Mouse (Mus musculus) hindbrain, embryonic 16.5 days (tissue): ENCODE data around the gene Suv39h1. TPM values are rescaled to one million over a fixed set of nuclear protein-coding genes. Genes with fewer than 3 reads are reported as not detected.

Experiments used
- ATAC-seq: fragments of 200-750 bp; cut with Nextera tagmentation; 2 replicates; pipeline ENCODE4 v1.8.0; 2017; ENCODE audit warnings: moderate TSS enrichment, moderate library complexity
- H3K27ac ChIP-seq: fragments of 300-500 bp; sonication (generic); 2 replicates; pipeline ENCODE4 v1.5.1; 2014; ENCODE audit warnings: low read depth, mild to moderate bottlenecking, control low read depth, low read length, moderate library complexity
- H3K27me3 ChIP-seq: fragments of 300-500 bp; sonication (generic); replicated peaks from 2 replicates; pipeline ENCODE4 v1.6.1; 2014; ENCODE audit warnings: low read length; ENCODE audit not compliant: control insufficient read depth, insufficient read depth
- H3K36me3 ChIP-seq: fragments of 300-500 bp; sonication (generic); 2 replicates; pipeline ENCODE4 v1.6.1; 2014; ENCODE audit warnings: mild to moderate bottlenecking, low read length, moderate library complexity, mixed read lengths; ENCODE audit not compliant: control insufficient read depth, insufficient read depth
- H3K4me1 ChIP-seq: fragments of 300-500 bp; sonication (generic); 2 replicates; pipeline ENCODE4 v1.6.1; 2014; ENCODE audit warnings: low read depth, low read length; ENCODE audit not compliant: control insufficient read depth, insufficient read depth
- H3K4me2 ChIP-seq: fragments of 300-500 bp; sonication (generic); 2 replicates; pipeline ENCODE4 v1.6.1; 2014; ENCODE audit warnings: mild to moderate bottlenecking, low read length, control low read depth, moderate library complexity
- H3K4me3 ChIP-seq: fragments of 300-500 bp; sonication (generic); 2 replicates; pipeline ENCODE4 v1.5.1; 2014; ENCODE audit warnings: mild to moderate bottlenecking, low read length, control low read depth, moderate library complexity
- H3K9ac ChIP-seq: fragments of 300-500 bp; sonication (generic); 2 replicates; pipeline ENCODE4 v1.6.1; 2014; ENCODE audit warnings: low read depth, mild to moderate bottlenecking, control low read depth, low read length, moderate library complexity
- H3K9me3 ChIP-seq: fragments of 300-500 bp; sonication (generic); 2 replicates; pipeline ENCODE4 v1.6.1; 2014; ENCODE audit warnings: mild to moderate bottlenecking, low read length, moderate library complexity; ENCODE audit not compliant: control insufficient read depth
- WGBS: fragments of 180-500 bp; shearing (Covaris S2); extraction: QIAGEN DNeasy Blood & Tissue Kit; methylation state at CpG from one replicate; pipeline ENCODE4 v1.1.7; 2014; 5-methylcytosine and 5-hydroxymethylcytosine counted together
- polyA plus RNA-seq: library from polyadenylated mRNA; unstranded; fragments of >200 nt; fragmentation: Nextera tagmentation; extraction: Ambion mirVana; gene quantifications from 2 replicates; pipeline ENCODE4 v1.2.1, GENCODE M21; 2015

The Suv39h1 gene
- polyA plus RNA-seq = 34.2 and 41.4 TPM in 2 replicates

GRCm38 (mm10) chrX:8074430-8075014 lies at the start of gene Suv39h1:
TSS of gene Suv39h1 (minus strand) at chrX:8074760.
- H3K9ac ChIP-seq = peak within 1 kb of the TSS; percentile 64
- no peaks in the 10 kb centered on the region; the same call in 1 of the 2 replicates for H3K4me1 ChIP-seq
- peaks cover 2% of the 10 kb centered on the region; the same call in 1 of the 2 replicates for H3K9me3 ChIP-seq
- H3K4me3 ChIP-seq = peak within 1 kb of the TSS; percentile 61
- no peaks in the 10 kb centered on the region for H3K27me3 ChIP-seq
- peak within 1 kb of the TSS; percentile 86 for H3K27ac ChIP-seq
- H3K36me3 ChIP-seq = no peaks in the 10 kb centered on the region
- 22% methylated on average over 46 of the region's 46 CpGs for WGBS
- peak; percentile 97 for ATAC-seq
- peak within 1 kb of the TSS; percentile 57 for H3K4me2 ChIP-seq

GRCm38 (mm10) chrX:8123821-8124470 lies 49.4 kb upstream of the Suv39h1 start:
- no peak overlapping the region for H3K4me2 ChIP-seq
- no peak for ATAC-seq
- no peaks in the 10 kb centered on the region for H3K4me1 ChIP-seq
- H3K4me3 ChIP-seq = no peak overlapping the region
- no peaks in the 10 kb centered on the region for H3K27me3 ChIP-seq
- H3K9me3 ChIP-seq = no peaks in the 10 kb centered on the region
- no peak overlapping the region for H3K27ac ChIP-seq
- H3K36me3 ChIP-seq = peaks cover 14% of the 10 kb centered on the region
- 87% methylated on average over 6 of the region's 6 CpGs for whole genome bisulfite sequencing
- no peak overlapping the region for H3K9ac ChIP-seq

GRCm38 (mm10) chrX:8117264-8117663 lies 42.7 kb upstream of the Suv39h1 start:
- no peak overlapping the region for H3K9ac ChIP-seq
- H3K27me3 ChIP-seq = no peaks in the 10 kb centered on the region
- H3K27ac ChIP-seq = no peak overlapping the region
- H3K4me3 ChIP-seq = no peak overlapping the region
- no peaks in the 10 kb centered on the region for H3K9me3 ChIP-seq
- no peaks in the 10 kb centered on the region for H3K36me3 ChIP-seq
- no peak overlapping the region for H3K4me2 ChIP-seq
- no peak for ATAC-seq
- no peaks in the 10 kb centered on the region for H3K4me1 ChIP-seq

- Histone ChIP-seq H3K4me3 (no peak overlapping the region), H3K4me2 (no peak overlapping the region), H3K9me3 (no peaks in the 10 kb centered on the region), H3K9ac (no peak overlapping the region), H3K27ac (no peak overlapping the region), H3K4me1 (no peaks in the 10 kb centered on the region), H3K36me3 (no peaks in the 10 kb centered on the region), H3K27me3 (no peaks in the 10 kb centered on the region)
- no peak for ATAC-seq
- WGBS = 73% methylated on average over 4 of the region's 4 CpGs
Observed at GRCm38 (mm10) chrX:8115275-8115674, 40.7 kb upstream of the Suv39h1 start.

GRCm38 (mm10) chrX:8105019-8105418 lies 30.5 kb upstream of the Suv39h1 start:
- no peak for ATAC-seq
- Histone ChIP-seq H3K4me1 (no peaks in the 10 kb centered on the region), H3K36me3 (no peaks in the 10 kb centered on the region), H3K27me3 (no peaks in the 10 kb centered on the region), H3K9me3 (0 out of 2 replicates have a peak, but pooled peaks cover 3% of the 10 kb centered on the region), H3K9ac (no peak overlapping the region), H3K4me3 (no peak overlapping the region), H3K4me2 (no peak overlapping the region), H3K27ac (no peak overlapping the region)
- 92% methylated on average over 3 of the region's 3 CpGs for WGBS

- Histone ChIP-seq H3K4me2 (no peak overlapping the region), H3K36me3 (no peaks in the 10 kb centered on the region), H3K9ac (no peak overlapping the region), H3K4me1 (no peaks in the 10 kb centered on the region), H3K9me3 (0 out of 2 replicates have a peak, but pooled peaks cover 4% of the 10 kb centered on the region), H3K27me3 (no peaks in the 10 kb centered on the region), H3K4me3 (no peak overlapping the region), H3K27ac (no peak overlapping the region)
- WGBS = 58% methylated on average over 7 of the region's 7 CpGs
- ATAC-seq = no peak
Observed at GRCm38 (mm10) chrX:8102213-8102668, 27.7 kb upstream of the Suv39h1 start.

GRCm38 (mm10) chrX:8101017-8101416 lies 26.5 kb upstream of the Suv39h1 start:
- no peak overlapping the region for H3K9ac ChIP-seq

GRCm38 (mm10) chrX:8099435-8099834 lies 24.9 kb upstream of the Suv39h1 start:
- ATAC-seq = no peak
- no peaks in the 10 kb centered on the region for H3K27me3 ChIP-seq
- no peak overlapping the region for H3K9ac ChIP-seq
- 68% methylated on average over 3 of the region's 4 CpGs for WGBS
- no peaks in the 10 kb centered on the region for H3K36me3 ChIP-seq
- 0 out of 2 replicates have a peak, but pooled peaks cover 4% of the 10 kb centered on the region for H3K9me3 ChIP-seq
- H3K4me1 ChIP-seq = no peaks in the 10 kb centered on the region
- H3K27ac ChIP-seq = no peak overlapping the region
- H3K4me2 ChIP-seq = no peak overlapping the region
- H3K4me3 ChIP-seq = no peak overlapping the region

More at GRCm38 (mm10) chrX:8101017-8101416, 26.5 kb upstream of the Suv39h1 start:
- peak; percentile 75 for ATAC-seq
- WGBS = 18% methylated on average over 3 of the region's 3 CpGs
- no peaks in the 10 kb centered on the region for H3K4me1 ChIP-seq
- H3K4me2 ChIP-seq = peak overlapping the region; percentile 27
- 0 out of 2 replicates have a peak, but pooled peaks cover 4% of the 10 kb centered on the region for H3K9me3 ChIP-seq
- H3K4me3 ChIP-seq = no peak overlapping the region
- no peaks in the 10 kb centered on the region for H3K27me3 ChIP-seq
- H3K36me3 ChIP-seq = no peaks in the 10 kb centered on the region
- H3K27ac ChIP-seq = peak overlapping the region; percentile 79

- Histone ChIP-seq H3K9me3 (0 out of 2 replicates have a peak, but pooled peaks cover 4% of the 10 kb centered on the region), H3K4me3 (peak overlapping the region; percentile 28), H3K4me2 (peak overlapping the region; percentile 51), H3K4me1 (no peaks in the 10 kb centered on the region), H3K9ac (no peak overlapping the region), H3K36me3 (no peaks in the 10 kb centered on the region), H3K27ac (peak overlapping the region; percentile 75), H3K27me3 (no peaks in the 10 kb centered on the region)
- peak; percentile 93 for ATAC-seq
- 18% methylated on average over 18 of the region's 19 CpGs for WGBS
Observed at GRCm38 (mm10) chrX:8096787-8097242, 22.3 kb upstream of the Suv39h1 start.
